Mouse (Mus musculus): ENCODE data around the gene Etfrf1.

Etfrf1 gene

GRCm38 (mm10) chr6:145210816-145211338 lies at the start of gene Etfrf1, which contains the start of gene Casc1:
Gene Etfrf1, plus strand, starts transcription at chr6:145211134.
Gene Casc1, minus strand, starts transcription at chr6:145211005.
- DNase-seq (ENCODE audit: low spot score in 2 of 2), result peak; percentile 96 to 99

DNA sequence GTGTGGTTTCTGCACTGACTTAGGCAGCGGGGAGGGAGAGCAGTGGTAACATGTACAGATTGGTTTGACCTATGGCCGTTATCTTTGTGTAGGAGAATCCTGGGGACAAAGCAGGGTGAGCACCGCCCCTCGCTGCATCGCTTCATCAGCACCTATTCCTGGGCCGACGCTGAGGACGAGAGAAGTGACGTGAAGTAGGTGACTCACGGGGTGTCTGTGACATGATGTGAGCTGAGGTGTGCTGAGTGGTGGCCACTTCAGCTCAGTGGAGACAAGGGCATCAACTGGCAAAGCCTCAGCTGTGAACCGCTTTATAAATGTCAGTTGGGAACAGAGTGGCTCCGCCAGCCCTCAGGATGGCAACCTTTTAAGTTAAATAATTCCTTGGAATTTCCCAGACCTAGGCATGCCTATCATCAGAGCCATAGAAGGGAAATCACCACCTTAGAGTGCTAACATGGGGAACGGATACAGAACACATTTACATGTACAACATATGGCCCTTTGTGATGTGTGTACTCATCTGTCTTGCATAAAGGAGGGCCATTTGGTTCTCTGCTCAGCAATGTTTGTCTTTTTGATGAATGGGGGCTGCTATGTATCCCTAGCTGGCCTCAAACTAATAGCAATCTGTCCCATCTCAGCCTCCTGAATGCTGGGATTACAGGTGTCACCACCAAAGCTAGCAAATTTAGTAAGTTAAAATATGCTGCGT lies 38.9 kb upstream of the Etfrf1 start:
- no peak for DNase-seq (ENCODE audit: low spot score in 2 of 2)

- no peak for DNase-seq (ENCODE audit: low spot score in 2 of 2)
Measured at GRCm38 (mm10) chr6:145173781-145174191, 37.1 kb upstream of the Etfrf1 start.

GRCm38 (mm10) chr6:145175571-145175981 lies 35.4 kb upstream of the Etfrf1 start:
- no peak for DNase-seq (ENCODE audit: low spot score in 2 of 2)

- no peak for DNase-seq (ENCODE audit: low spot score in 2 of 2)
Measured at GRCm38 (mm10) chr6:145176474-145176873, 34.5 kb upstream of the Etfrf1 start.

- peak; percentile 67 to 82 for DNase-seq (ENCODE audit: low spot score in 2 of 2)
Measured at GRCm38 (mm10) chr6:145179665-145180064, 31.3 kb upstream of the Etfrf1 start.

DNA sequence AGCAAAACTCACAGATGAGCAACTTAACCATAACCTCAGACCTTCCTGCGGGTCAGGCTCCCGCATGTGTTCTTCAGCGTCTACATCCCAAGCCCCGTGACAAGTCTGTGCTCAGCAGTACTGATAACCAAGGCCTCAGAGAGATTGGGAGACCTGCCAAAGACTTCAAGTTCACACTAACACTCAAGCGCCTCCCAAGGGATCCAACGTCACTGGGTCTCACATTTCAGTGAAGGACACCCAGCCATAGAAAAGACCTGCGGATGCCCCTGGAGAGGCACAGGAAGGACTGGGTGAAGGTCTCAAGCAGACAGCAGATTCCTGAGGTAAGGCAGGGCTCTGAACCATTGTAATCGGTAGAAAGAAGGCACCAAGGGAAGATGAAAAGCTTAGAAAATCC lies 28.9 kb upstream of the Etfrf1 start:
- no peak for DNase-seq (ENCODE audit: low spot score in 2 of 2)

DNA sequence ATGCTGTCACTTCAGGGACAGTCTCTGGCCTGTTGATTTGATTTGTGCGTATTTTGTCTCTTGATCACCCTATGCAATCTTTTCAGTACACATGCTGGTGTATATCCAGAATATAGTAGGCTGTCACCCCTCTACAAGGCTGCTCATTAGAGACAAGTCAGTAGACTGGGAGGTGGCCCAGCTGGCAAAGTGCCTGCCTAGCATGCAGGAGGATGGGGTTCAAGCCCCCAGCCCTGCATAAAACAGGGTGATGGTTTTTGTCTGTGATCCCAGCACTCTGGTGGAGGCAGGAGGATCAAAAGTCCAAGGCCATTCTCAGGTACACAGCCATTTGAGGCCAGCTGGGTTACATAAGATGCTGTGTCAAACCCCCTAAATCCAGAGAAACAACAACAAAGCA lies 24.8 kb upstream of the Etfrf1 start:
- no peak for DNase-seq (ENCODE audit: low spot score in 2 of 2)

GRCm38 (mm10) chr6:145187093-145188088 lies 23.5 kb upstream of the Etfrf1 start:
- DNase-seq (ENCODE audit: low spot score in 2 of 2), result peak in 1 of 2 experiments; percentile 26

DNA sequence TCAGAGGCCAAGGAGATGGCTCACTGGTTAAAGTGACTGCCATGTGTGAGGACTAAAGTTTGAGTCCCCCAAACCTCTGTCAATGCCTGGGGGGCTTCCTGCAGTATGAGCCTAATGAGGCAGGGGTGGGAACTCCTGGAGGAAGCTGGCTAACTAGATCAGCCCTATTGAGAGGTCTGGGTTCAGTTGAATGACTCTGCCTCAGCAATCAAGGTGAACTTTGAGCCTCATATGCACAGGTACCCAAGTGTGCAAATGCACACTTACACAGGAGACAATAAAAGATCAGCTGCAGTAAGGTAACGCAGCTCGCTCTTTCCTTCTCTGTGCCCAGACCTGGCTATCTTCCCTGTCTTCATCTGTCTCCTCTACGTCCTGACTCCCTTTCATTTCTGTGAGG lies 17.9 kb upstream of the Etfrf1 start:
- peak in 1 of 2 experiments; percentile 2 for DNase-seq (ENCODE audit: low spot score in 2 of 2)

GRCm38 (mm10) chr6:145193446-145193845 lies 17.5 kb upstream of the Etfrf1 start:
- DNase-seq (ENCODE audit: low spot score in 2 of 2), result peak; percentile 38 to 61

DNA sequence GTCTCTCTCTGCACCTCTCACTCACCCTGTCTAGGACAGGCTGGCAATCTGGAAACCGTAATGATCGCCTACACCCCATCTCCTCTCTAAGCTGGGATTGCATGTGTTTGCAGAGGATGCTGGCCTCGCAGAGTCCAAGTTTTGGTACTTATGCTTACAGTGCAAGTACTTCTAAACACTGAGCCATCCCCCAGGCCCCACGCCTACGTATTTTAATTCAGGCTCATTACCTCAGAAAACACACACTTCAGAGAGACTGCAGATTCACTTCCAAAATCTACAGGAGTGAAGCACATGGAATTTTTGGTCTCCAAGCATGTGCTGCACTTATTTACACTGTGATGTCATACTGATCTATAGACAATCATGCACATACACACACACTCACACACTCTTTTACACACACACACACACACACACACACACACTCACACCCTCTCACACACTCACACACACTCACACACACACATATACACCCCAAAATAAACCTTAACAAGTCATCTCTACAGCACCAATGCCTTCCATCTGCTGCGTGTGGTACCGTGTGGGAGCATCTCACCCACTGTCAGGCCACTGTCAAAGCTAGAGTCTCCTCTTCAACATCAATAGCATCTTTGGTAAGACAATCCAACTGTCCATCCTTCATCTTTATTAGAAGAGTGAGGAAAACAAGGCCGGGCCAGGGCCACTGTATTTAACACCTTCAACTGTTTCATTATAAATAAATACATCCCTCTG lies 12.8 kb upstream of the Etfrf1 start:
- no peak for DNase-seq (ENCODE audit: low spot score in 2 of 2)

GRCm38 (mm10) chr6:145202432-145203125 lies 8.4 kb upstream of the Etfrf1 start:
- no peak for DNase-seq (ENCODE audit: low spot score in 2 of 2)

GRCm38 (mm10) chr6:145204440-145204839 lies 6.5 kb upstream of the Etfrf1 start:
- no peak for DNase-seq (ENCODE audit: low spot score in 2 of 2)

DNA sequence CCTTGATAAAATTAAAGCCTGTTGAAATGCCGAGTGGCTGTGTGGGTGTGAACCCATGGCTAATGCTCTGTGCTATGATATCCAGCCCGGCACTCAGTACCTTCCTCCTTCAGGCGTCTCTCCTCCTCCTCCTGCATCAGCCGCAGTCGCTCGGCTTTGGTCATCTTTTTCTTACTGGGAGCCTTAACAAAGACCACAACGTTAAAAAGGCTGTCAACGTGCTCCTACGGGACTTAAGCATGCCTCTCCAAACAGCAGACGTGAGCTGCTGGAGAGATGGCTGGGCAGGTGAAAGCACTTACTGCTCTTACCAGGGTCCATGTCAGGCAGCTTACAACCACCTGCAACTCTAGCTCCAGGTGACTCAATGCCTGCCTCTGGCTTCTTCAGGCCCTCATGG lies 5.8 kb upstream of the Etfrf1 start:
- DNase-seq (ENCODE audit: low spot score in 2 of 2), result no peak

DNA sequence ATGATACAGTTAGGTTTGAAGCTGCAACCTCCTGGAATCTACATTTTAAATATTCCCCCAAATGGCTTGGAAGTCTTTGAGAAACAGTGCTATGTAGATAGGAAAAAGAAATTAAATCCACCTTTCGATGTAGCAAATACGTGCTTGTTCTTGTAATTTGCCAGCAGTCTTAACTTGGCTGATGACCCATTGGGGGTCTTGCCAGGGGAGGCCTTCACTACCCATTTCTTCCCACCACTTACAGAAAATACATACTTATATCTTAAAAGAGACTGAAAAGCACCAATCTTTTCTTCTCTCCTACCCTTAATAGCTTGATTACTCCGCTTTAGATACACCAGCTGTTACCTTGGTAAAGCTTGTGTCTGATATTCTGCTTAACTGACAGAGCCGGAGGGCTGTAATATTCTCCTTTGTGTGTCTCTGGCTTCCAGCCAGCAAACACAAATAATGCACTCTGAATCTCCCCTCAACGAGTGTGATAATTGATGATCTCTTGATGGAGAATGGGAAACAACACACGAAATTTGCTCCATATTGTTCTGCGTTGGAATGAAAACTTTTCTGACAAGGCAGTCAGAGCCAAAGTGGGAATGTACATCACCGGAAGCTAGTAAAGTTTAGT lies 766 bp upstream of the Etfrf1 start:
- no peak for DNase-seq (ENCODE audit: low spot score in 2 of 2)

DNA sequence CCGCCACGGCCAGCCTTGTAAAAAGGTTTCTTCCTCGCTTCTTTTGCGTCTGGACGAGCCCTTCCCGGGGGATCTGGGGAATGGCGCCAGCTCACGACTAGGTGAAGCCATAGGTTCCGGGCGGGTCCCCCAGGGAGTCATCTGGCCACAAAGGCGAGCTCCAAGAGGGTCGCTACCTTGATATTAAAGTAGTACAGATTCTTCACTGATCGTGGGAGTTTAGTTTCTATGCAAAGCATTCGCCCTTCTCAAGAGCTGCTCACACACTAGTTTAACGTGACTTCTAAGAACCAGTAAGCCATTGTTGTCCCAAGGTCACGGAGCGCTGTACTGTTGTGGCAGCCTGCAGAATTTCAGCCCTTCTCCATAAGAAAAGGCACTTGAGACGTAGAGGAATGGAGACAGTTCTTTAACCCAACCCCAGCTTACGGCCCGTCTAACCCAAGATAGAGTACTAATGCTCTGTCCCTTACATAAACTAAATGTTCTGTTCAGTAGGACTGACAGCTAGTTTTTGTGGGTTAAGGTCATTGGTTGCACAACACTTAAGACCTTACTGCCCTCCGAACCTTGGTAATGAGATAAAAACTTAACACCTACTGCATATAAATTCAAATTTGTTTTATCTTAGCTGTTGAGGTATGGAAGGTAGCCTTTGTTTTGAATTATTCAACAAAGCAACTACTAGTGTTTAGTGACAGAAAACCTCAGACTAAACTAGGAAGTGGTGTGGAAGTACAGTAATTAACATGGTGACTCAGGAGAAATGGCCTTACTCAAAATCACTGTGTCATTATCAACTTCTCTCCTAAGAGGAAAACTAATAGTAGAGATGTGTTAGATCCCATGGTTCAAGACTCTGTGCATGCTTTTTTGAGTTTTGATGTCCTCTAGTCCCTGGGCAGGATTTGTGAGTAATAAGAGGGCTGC lies 707 bp downstream of the Etfrf1 start:
- DNase-seq (ENCODE audit: low spot score in 2 of 2), result no peak

- no peak for DNase-seq (ENCODE audit: low spot score in 2 of 2)
Measured at GRCm38 (mm10) chr6:145213916-145214315, 3.0 kb downstream of the Etfrf1 start.

GRCm38 (mm10) chr6:145215826-145216225 lies 4.9 kb downstream of the Etfrf1 start:
- DNase-seq (ENCODE audit: low spot score in 2 of 2), result no peak
